Mouse (Mus musculus) intestine, postnatal 0 days (tissue): ENCODE results near the gene Coro7. TPM values are rescaled to one million over a fixed set of nuclear protein-coding genes. Genes with fewer than 3 reads are reported as not detected.

Experiments used
- ATAC-seq: fragments of 200-750 bp; cut with Nextera tagmentation; 2 replicates; pipeline ENCODE4 v1.8.0; 2017; ENCODE audit warnings: mild to moderate bottlenecking, moderate TSS enrichment, moderate library complexity
- H3K27ac ChIP-seq: fragments of 300-500 bp; sonication (generic); 2 replicates; pipeline ENCODE4 v1.5.1; 2014; ENCODE audit warnings: mild to moderate bottlenecking, low read depth, low read length, moderate library complexity
- H3K27me3 ChIP-seq: fragments of 300-500 bp; sonication (generic); replicated peaks from 2 replicates; pipeline ENCODE4 v1.6.1; 2014; ENCODE audit warnings: low read length, mixed read lengths; ENCODE audit not compliant: control insufficient read depth, insufficient read depth
- H3K36me3 ChIP-seq: fragments of 300-500 bp; sonication (generic); 2 replicates; pipeline ENCODE4 v1.6.1; 2014; ENCODE audit warnings: mild to moderate bottlenecking, moderate library complexity; ENCODE audit not compliant: control insufficient read depth, insufficient read depth
- H3K4me1 ChIP-seq: fragments of 300-500 bp; sonication (generic); replicated peaks from 2 replicates; pipeline ENCODE4 v1.6.1; 2014; ENCODE audit warnings: antibody characterized with exemption, low read length, mixed read lengths; ENCODE audit not compliant: control insufficient read depth, insufficient read depth
- H3K4me2 ChIP-seq: fragments of 300-500 bp; sonication (generic); replicated peaks from 2 replicates; pipeline ENCODE4 v1.6.1; 2014; ENCODE audit warnings: low read depth, mild to moderate bottlenecking, moderate library complexity
- H3K4me3 ChIP-seq: fragments of 300-500 bp; sonication (generic); 2 replicates; pipeline ENCODE4 v1.5.1; 2014; ENCODE audit warnings: low read depth, low read length
- H3K9ac ChIP-seq: fragments of 300-500 bp; sonication (generic); 2 replicates; pipeline ENCODE4 v1.6.1; 2014; ENCODE audit warnings: mild to moderate bottlenecking, low read depth, low read length
- H3K9me3 ChIP-seq: fragments of 300-500 bp; sonication (generic); 2 replicates; pipeline ENCODE4 v1.6.1; 2016; ENCODE audit warnings: mixed run types; ENCODE audit not compliant: control insufficient read depth
- CTCF ChIP-seq: sonication (generic); IDR thresholded peaks from 2 replicates; pipeline ENCODE4 v1.5.1; 2016; ENCODE audit warnings: low read depth, mild to moderate bottlenecking, control low read depth, antibody characterized with exemption, moderate library complexity
- WGBS: fragments of 180-500 bp; shearing (Covaris S2); extraction: QIAGEN DNeasy Blood & Tissue Kit; methylation state at CpG from one replicate; pipeline ENCODE4 v1.1.7; 2014; 5-methylcytosine and 5-hydroxymethylcytosine counted together
- polyA plus RNA-seq: library from polyadenylated mRNA; unstranded; fragments of >200 nt; fragmentation: Nextera tagmentation; extraction: Ambion mirVana; gene quantifications from 2 replicates; pipeline ENCODE4 v1.2.1, GENCODE M21; 2015

Gene Coro7
- polyA plus RNA-seq, 1 experiment from 2014 or later: 25.3 TPM

GRCm38 (mm10) chr16:4640267-4641005, 39.1 kb downstream of the Coro7 start:
- peaks cover 19% of the 10 kb centered on the region; the same call in 1 of the 2 replicates for H3K4me1 ChIP-seq
- peak overlapping the region; percentile 63 for H3K4me3 ChIP-seq
- H3K27ac ChIP-seq: peak overlapping the region; percentile 80
- peak overlapping the region; percentile 68 for H3K9ac ChIP-seq
- peak; percentile 74 for ATAC-seq
- peak overlapping the region; percentile 89 for H3K4me2 ChIP-seq
- no peak for TF ChIP-seq CTCF
- H3K9me3 ChIP-seq: no peaks in the 10 kb centered on the region
- peaks cover 21% of the 10 kb centered on the region for H3K36me3 ChIP-seq
- WGBS: 2% methylated on average over 17 of the region's 17 CpGs
- no peaks in the 10 kb centered on the region for H3K27me3 ChIP-seq

- H3K4me1 ChIP-seq: peaks cover 19% of the 10 kb centered on the region; the same call in 1 of the 2 replicates
- H3K4me3 ChIP-seq: peak within 1 kb of the TSS; percentile 63
These were observed 39.7 kb downstream of the Coro7 start, which contains the start of the genes Vasn and Dnaja3 for GRCm38 (mm10) chr16:4639831-4640237. Gene Vasn, plus strand, starts transcription at chr16:4639941. Gene Dnaja3, plus strand, starts transcription at chr16:4639989.

GRCm38 (mm10) chr16:4638891-4639390, 40.6 kb downstream of the Coro7 start:
- WGBS: 83% methylated on average over 3 of the region's 3 CpGs
- H3K4me3 ChIP-seq: no peak overlapping the region
- H3K27ac ChIP-seq: no peak overlapping the region
- H3K9me3 ChIP-seq: no peaks in the 10 kb centered on the region
- H3K36me3 ChIP-seq: peaks cover 21% of the 10 kb centered on the region
- peaks cover 19% of the 10 kb centered on the region; the same call in 1 of the 2 replicates for H3K4me1 ChIP-seq
- H3K9ac ChIP-seq: no peak overlapping the region
- no peak overlapping the region for H3K4me2 ChIP-seq
- H3K27me3 ChIP-seq: no peaks in the 10 kb centered on the region
- TF ChIP-seq CTCF: no peak
- no peak for ATAC-seq

More at GRCm38 (mm10) chr16:4639831-4640237, 39.7 kb downstream of the Coro7 start, which contains the start of the genes Vasn and Dnaja3:
- Histone ChIP-seq H3K9me3 (no peaks in the 10 kb centered on the region), H3K9ac (peak within 1 kb of the TSS; percentile 68), H3K4me2 (peak within 1 kb of the TSS; percentile 89), H3K27me3 (no peaks in the 10 kb centered on the region), H3K27ac (peak within 1 kb of the TSS; percentile 80), H3K36me3 (peaks cover 21% of the 10 kb centered on the region)
- TF ChIP-seq CTCF: no peak
- WGBS: under 1% methylated on average over 22 of the region's 22 CpGs
- peak; percentile 87 for ATAC-seq

- Histone ChIP-seq H3K27me3 (no peaks in the 10 kb centered on the region), H3K4me3 (no peak overlapping the region), H3K36me3 (peaks cover 41% of the 10 kb centered on the region), H3K27ac (no peak overlapping the region), H3K4me2 (no peak overlapping the region), H3K9me3 (no peaks in the 10 kb centered on the region), H3K9ac (no peak overlapping the region), H3K4me1 (0 out of 2 replicates have a peak, but pooled peaks cover 6% of the 10 kb centered on the region)
- TF ChIP-seq CTCF: no peak
- WGBS: 77% methylated on average over 4 of the region's 4 CpGs
- no peak for ATAC-seq
These were observed 43.8 kb downstream of the Coro7 start for GRCm38 (mm10) chr16:4635760-4636159.

GRCm38 (mm10) chr16:4634681-4635080, 44.9 kb downstream of the Coro7 start:
- 81% methylated on average over 9 of the region's 9 CpGs for WGBS
- Histone ChIP-seq H3K9me3 (no peaks in the 10 kb centered on the region), H3K27me3 (no peaks in the 10 kb centered on the region), H3K4me3 (no peak overlapping the region), H3K27ac (no peak overlapping the region), H3K9ac (no peak overlapping the region), H3K4me2 (no peak overlapping the region), H3K4me1 (0 out of 2 replicates have a peak, but pooled peaks cover 2% of the 10 kb centered on the region), H3K36me3 (peaks cover 44% of the 10 kb centered on the region)
- TF ChIP-seq CTCF: no peak
- ATAC-seq: no peak

- no peak for ATAC-seq
- H3K27ac ChIP-seq: no peak overlapping the region
- no peak overlapping the region for H3K4me3 ChIP-seq
- no peak for TF ChIP-seq CTCF
- no peak overlapping the region for H3K4me2 ChIP-seq
- 97% methylated on average over 3 of the region's 3 CpGs for WGBS
- no peaks in the 10 kb centered on the region for H3K27me3 ChIP-seq
- peaks cover 53% of the 10 kb centered on the region for H3K36me3 ChIP-seq
- no peaks in the 10 kb centered on the region for H3K9me3 ChIP-seq
- no peaks in the 10 kb centered on the region for H3K4me1 ChIP-seq
- no peak overlapping the region for H3K9ac ChIP-seq
These were observed 45.9 kb downstream of the Coro7 start for GRCm38 (mm10) chr16:4633661-4634060.
